Mouse (Mus musculus): ENCODE data around the gene U2af1.

GRCm38 (mm10) chr17:31677507-31677906, 18.8 kb upstream of the U2af1 start, which contains the start of gene Cryaa:
- TF ChIP-seq POLR2A (IDR thresholded peaks at IDR 0.05; ENCODE audit: control insufficient read depth, extremely low read depth, insufficient read depth, low read length, poor library complexity), result no peak
- TF ChIP-seq CTCF (IDR thresholded peaks at IDR 0.05; ENCODE audit: borderline replicate concordance, control insufficient read depth, extremely low read depth, insufficient read depth, low read length, poor library complexity), result no peak

All from thymus, adult 2 months (tissue).